Mouse (Mus musculus) fibroblast of lung, adult 2 months (primary cell): ENCODE data around the gene 3110009E18Rik.

ENCODE experiments used
- DNase-seq: peaks from one replicate; pipeline ENCODE4 v3.0.0-alpha.2; 2011; ENCODE audit warnings: low read depth

Gene 3110009E18Rik

DNA sequence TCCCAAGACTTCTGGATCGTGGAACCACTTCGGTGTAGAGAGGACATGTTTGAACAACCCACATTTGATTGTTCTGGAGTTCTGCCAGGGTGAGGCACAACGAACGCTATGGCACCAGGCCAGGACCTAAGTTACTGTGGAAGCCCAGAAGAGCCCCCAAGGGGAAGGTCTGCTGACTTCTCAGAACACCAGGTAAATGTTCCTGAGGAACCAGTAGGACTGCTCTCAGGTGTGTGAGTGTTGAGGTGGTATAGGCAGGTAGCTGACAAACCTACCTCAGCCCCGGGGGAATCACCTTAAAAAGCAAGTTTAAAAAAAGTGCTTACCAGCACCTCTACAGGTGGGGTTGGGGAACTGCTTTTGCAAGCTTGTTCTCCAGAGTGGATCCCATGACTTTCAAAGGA is 15.4 kb upstream of the 3110009E18Rik start:
- no peak for DNase-seq

DNA sequence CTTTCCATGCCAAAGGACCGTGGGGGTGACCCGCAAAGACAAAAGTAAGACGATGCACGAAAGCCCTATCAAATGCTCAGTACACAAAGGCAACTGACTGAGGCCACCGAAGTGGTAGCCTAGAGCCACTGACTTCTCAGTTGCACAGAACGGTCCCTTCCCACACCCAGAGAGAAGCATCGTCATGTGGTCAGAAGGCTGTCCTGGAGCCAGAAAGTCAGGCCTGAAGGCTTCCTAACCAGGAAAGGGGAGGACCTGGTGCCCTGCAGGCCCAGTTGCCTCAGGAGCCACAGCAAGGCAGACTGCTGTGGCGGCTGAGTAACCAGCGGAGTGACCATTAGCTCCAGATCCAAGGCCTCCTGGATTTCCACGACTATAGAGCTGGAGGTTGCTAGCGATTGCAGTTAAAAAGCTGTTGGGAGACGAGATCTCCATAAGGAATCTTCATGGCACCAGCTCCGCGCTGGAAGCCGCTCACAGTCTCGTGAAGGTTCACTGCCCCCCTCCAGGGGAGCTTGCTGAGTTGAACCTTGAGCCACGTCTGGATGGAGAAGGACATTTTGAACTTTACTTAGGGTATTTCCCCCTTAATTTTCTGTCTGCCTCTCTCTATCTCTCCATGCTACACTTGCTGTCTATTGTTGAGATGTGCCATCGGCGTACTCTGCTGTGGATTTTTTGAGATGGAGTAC is 11.1 kb upstream of the 3110009E18Rik start:
- no peak for DNase-seq

DNA sequence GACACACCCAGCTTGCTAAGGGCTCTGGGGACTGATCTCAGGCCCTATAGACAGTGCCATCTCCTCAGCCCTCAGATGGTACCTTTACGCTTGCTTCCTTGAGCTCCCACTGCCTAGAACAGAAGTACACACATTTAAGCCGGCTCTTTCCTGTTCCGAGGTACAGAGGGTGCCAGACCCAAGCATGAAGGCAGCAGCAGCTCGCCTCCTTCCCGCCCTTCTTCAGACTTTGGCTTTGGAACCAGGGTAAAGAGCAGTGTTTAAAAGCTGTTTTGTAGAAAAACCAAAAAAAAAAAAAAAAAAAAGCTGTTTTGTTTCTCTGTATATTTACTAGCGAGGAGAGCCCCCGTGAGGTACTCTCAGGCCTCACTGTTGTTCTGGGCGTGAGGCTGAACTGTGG is 9.2 kb upstream of the 3110009E18Rik start:
- DNase-seq, result no peak

DNA sequence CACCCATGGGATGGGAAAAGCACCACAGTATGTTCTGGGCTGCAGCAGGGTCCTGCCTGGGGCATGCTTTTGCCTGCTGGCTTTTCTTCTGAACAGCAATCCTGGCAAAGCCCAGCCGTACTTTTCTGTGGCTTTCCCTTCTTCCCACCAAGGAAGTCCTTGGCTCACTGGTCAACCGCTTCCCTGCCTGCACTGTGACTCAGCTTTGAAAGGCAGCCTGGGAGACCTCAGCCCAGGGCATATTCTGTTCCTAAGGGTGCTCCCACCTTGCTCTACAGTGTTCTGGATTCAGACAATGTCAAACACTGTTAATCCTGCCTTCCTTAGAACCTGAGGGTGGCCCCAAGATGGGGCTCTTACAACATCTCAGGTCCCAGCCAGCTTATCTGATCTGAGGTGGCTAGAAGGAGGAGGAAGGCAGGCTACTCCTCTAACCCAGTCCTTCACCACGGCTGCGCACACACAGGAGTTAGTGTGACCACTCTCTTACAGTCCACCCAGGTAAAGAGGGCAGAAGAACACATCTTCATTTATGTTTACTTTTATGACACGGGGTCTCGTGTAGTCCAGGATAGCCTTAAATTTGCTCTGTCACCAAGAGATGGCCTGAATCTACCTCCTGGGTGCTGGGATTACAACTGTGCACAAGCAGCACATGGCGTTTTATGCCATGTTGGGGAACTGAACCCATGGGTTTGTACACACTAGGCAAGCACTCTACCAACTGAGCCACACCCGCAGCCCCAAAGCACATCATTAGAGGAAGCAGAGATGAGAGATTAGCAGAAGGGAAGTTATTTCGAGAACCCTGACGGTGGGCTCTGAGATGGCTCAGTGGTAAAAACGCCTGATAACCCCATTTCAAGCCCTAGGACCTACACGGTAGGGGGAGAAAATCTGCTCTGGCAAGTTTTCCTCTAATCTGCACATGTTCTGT is 8.5 kb upstream of the 3110009E18Rik start:
- peak; percentile 60 for DNase-seq

DNA sequence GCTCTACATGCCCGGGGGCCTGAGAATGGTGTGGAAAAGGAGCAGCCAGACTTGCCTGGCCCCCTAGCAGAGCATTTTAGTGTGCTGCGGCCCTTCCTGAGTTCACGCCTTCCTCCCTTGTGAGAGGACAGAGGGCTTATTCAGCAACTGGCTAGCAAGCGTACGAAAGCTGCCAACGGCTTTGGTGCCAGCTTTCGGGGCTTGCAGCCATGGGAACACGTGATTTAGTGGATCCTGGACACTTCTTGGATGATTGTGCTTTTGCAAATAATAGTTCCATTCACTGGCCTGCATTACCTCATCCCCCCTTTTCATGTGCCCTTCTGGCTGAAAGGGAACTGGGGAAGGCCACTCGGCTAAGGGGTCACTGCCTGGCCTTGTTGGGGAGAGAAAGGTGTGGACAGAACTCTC is 5.3 kb upstream of the 3110009E18Rik start:
- peak; percentile 96 for DNase-seq

DNA sequence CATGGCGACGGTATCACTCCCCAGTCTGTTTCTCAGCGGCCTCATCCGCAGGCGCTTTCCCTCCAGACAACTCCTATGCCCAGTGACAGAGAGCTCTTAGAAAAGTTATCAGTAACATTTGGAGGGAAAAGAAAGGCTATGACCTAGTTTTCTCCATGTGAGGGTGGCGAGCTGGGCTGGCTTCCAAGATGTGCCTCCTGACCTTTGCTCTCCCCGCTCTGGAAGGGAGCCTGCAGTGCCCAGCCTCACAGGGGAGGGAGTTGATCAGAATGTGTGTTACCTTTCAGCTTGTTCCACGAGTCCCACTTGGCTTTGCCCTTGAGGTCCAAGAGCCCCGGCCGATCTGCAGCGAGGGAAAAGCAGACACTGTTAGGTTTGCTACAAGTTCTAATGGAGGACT is 4.9 kb upstream of the 3110009E18Rik start:
- DNase-seq, result no peak

DNA sequence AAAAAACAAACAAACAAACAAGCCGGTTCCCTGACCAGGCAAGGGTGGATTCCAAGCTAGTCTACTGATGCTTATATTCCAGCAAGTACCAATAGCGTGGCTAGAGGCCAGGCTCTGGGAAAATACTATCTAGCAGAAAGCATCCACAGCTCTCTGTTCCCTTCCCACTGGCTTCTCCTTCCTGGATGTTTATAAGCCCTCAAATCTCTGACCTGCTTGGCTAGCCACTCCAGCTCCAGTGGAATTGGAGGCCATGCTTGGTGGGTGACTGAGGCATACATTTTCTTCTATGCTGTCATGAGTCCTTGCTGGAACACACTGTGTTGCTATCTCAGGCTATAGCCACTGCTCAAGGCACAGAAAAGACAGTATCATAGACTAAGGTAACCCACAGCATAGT is 2.1 kb upstream of the 3110009E18Rik start:
- DNase-seq, result no peak

DNA sequence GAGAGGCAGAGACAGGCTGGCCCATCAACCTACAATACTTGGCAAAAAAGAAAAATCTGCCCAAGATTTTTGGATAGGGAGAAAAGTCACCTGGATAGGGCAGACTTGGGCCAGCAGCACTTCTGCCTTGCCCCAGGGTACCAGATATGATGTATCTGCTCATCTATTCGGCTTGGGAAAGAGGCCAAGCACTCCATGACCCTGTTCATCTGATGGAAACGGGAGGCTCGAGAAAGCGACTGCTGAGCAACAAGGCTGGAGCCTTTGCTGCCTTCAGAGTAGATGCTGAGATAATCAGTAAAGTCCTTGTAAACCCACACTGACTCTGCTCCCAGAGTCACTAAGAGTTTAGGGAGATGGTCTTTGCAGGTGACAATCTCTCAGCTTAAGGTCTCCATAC is 1.6 kb upstream of the 3110009E18Rik start:
- DNase-seq, result no peak

DNA sequence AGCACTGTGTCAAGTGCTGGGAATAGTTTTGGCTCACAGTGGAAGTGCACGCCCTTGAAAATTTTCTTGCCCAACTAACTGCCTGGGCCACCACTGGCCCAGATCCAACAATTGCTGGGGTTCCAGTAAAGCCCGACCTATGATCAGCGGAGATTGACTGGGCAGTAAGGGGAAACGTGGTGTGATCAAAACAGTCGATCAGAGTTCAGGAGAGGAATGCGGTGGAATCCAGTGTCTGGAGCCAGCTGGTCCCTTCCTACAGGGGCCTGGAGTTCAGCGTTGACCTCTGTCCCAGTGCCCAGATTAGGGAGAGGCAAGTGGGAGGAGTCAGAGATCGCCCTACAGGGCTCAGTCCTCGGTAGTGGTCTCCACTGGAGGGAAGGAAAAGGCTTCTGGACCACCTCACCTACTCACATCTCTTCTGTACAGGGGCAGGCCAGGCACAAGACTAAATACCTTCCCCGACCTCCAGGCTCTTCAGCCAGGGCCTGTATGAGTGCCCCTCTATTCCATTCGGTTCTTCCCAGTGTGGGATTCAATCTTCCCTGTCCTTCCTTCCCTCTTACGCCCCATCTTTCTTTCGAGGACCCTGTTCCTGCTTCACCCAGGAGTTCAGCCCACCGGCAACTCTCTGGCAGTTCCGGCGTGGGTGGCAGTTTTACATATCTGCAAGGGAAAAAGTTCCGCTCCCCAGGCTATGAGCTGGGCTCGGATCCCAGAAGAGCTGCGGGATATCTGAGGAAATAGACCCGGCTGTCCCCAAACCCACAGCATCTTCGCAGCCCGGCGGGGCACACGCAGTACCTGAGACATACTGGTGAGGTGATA is 632 bp upstream of the 3110009E18Rik start:
- peak; percentile 49 for DNase-seq

DNA sequence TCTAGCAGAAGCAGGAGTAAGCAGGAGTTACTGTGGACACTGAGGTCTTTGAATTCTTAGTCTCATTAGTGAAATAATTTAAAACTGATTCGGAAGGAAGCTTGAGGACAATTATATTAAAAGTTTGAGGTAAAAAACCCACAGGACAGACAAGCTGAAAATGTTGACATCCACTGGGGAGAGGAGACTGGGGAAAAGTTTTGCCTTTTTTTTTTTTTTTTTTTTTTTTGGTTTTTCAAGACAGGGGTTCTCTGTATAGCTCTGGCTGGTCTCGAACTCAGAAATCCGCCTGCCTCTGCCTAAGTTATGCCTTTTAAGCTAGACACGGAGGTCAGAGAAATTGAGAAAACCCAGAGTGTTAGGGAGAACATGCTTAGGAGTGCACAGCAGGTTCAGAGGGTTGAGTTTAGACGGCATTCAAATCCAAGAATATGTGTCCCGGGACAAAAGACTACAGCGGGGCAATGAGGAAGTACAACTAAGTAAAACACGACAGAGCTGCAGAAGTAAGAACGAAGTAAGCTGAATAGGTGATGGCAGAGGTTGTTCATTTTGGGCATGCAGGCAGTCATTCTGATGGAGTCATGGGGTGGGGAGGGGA is 1.0 kb downstream of the 3110009E18Rik start:
- no peak for DNase-seq

DNA sequence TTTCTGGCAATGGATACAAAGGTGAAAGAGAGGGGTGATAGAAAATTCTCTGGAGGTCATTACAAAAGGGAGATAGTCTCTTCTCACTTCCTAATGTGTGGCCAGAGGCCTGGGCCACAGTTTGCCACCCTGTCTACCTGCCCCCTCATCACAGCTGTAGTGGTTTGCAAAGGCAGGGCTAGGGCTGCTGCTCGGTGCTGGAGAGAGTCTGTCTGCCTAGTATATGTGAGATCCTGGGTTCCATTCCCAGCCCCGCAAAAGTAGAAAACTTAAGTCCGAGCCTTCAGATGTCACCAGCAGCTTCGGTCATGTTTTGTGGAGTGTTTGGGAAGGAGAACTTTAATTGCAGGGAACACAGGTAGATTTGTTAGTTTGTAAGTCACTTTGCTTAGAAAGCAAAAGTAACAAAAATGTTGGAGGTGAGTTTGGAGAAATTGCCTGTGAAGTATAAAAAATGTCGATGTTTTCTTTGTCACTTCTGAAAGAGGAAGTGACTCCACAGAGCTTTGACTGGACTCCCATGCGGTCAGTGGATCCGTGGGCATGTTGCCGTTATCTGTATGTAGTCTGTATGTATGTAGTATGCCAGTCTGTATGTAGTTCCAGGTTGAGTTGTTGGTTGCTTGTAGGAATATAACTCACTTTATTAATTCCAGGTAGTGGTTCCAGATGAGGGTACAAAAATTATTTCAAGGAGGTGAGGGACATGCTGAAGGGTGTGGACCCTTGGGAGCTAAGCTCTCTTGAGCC is 1.8 kb downstream of the 3110009E18Rik start:
- no peak for DNase-seq

DNA sequence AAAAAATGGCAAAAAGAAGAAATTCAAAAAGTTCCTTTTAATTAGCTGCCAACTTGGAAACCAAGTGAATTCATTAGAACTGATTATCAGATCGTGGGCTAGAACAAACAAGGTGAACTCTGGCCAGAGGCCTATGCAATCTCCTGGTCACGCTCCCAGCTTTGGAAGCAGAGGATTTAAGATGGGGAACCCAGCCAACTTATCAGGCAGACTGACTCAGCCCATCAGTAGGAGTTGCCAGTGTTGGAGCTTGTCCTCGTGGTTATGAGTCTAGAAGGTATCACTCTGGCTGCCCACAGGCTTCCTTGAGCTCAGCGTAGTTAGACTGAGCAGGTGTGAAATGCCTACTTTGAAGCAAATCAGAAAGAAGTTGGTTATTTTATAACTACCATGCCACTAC is 3.9 kb downstream of the 3110009E18Rik start:
- no peak for DNase-seq

DNA sequence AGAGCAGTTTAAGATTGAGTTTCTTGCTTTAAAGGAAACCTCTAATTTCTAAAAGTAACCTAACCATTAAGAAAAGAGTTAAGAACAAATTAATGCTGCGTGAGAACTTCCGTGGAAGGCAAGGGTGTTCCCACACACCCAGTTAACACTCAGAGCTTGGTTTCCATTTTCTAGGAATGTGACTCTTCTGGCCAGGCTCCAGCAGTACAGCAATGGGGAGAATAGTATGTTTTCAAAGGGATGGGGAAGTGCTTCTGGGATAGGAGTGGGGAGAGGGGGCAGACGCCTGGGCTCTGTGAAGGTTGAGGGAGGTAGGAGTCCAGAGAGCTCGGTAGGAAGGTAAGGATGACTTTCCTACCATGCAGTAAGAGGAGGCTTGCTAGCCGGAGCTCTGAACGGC is 4.5 kb downstream of the 3110009E18Rik start:
- DNase-seq, result no peak

DNA sequence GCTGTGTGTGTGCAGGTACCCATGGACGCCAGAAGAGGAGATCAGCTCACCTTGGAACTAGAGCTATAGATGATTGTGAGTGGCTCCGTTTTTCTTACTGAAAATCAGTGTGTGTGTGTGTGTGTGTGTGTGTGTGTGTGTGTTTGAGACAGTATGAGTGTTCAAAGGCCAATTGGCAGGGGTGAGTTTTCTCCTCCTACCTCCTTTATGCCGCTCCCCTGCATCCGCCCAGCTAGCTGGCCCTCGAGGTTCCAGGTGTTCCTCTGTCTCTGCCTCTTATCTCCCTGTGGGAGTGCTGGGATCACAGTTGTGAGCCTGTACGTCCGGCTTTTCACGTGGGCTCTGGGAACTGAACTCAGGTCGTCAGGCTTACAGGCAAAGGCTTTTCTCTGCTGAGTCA is 5.3 kb downstream of the 3110009E18Rik start:
- no peak for DNase-seq

DNA sequence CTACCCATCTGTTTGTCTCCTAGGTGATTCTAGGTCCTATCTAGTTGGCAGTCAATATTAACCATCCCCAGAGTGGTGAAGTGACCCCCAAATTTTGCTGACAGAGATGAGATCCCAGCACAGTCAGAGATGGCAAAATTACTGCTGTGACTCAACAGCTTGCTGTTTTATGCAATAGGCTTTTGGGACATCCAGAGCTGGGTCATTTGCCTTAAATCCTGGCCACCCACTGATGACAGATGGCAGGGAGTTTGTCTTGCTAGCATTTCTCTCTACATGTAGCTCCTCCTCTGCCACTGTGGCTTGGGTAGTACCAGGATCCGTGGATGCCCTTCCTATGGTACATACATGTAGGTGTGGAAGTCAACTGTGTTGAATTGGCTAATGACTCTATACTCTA is 11.4 kb downstream of the 3110009E18Rik start:
- DNase-seq, result no peak

DNA sequence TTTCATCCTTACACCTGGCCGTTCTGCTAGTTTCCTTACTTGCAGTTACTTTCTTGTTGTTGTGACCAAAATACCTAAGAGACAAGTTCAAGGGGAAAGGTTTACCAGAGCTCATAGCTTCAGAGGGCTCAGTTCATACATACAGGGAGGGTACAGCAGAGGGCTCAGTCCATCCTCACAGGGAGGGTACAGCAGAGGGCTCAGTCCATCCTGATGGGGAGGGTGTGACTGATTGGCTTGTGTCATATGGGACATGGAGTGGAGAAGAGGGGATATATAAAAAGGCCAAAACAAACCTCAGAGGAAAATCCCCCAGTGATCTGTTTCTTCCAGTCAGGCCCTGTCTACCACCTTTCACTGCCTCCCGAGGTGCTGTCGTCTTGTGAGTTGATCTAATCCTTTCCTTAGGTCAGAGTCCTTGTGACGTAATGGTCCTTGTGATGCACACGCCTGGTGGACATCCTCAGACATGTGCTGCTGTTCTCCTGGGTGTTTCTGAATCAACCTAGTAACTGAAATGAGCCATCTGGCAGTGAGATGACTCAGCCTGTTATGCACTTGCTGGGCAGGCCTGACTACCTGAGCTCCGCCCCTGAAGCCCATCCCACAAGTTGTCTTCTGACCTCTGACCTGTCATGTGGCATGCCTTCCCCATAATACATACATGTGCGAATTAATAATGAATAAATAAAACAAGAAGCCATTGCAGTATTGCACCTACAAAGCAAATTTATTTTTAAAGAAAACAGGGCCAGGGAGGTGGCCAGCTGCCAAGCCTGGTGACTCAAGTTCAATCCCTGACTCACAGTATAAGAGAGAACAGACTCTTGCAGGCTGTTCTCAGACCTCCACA is 15.2 kb downstream of the 3110009E18Rik start:
- peak; percentile 88 for DNase-seq

DNA sequence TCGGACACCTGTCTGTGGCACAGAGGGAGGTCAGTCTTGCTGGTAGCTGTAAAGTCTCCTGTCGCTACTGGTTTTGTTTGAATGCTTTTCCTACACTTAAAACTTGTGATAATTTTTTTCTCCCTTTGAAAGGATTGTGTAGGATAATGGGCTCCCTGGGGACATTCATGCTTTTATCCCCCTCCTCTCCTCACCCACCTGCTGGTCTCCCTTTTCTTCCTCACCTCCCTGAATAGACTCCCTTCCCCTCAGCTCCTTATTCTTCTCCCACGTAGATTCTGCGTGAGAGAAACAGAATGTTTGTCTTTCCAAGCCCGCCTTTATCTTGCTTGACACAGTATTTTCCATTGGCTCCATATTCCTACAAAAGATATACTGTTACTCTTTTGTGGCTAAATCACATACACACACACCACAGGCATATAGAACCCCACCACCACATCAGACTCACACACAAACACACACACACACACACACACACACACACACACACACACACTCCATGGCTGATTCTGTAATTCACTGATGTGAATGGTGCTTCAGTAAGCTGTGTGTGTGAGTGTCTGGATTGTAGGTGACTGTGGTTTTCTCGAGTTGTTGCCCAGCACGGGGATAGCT is 18.0 kb downstream of the 3110009E18Rik start:
- no peak for DNase-seq

DNA sequence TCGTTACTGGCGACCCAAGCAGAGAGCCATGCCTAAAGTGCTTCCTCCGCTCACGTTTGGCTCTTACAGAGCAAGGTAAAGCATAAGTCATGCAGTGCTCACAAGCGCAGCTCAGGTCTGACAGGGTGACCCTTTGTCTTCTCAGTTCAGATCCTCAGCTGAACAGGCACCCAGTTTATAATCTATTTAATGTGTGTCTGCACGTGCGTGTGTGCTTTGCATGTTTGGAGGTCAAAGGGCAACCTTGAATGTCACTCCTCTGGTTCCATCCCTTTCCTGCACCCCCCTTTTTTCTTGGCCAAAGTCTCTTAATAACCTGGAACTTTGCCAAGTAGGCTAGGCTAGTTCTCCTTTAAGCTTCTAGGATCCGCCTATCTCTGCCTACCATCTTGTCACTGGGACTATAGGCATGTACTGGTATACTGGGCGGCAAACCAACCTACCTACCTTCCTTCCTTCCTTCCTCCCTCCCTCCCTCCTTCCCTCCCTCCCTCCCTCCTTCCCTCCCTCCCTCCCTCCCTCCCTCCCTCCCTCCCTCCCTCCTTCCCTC is 19.2 kb downstream of the 3110009E18Rik start:
- DNase-seq, result no peak

DNA sequence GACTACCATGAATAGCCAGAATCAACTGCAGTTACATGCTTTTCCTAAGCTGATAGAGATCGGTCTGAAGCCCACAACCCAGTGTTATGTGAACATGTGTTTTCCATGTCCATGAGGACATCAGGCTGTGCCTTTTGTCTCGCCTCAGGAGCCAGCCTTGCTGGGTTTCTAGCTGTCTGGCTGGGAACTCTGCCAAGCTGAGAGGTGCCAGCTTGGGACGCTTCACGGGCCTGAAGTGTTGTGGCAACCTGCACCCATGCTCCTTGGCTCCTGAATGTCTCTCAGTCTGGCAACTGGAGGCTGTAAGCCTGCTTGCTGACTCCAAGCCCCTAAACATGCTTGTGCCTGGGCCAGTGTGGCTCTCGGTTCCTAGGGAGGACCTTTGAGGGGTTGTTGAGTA is 21.6 kb downstream of the 3110009E18Rik start:
- DNase-seq, result no peak
